Mouse (Mus musculus) heart, adult 2 months (tissue): ENCODE results near the gene Nanos3. TPM values are rescaled to one million over a fixed set of nuclear protein-coding genes. Genes with fewer than 3 reads are reported as not detected.
A peak's percentile ranks its signal among the peaks of the same experiment; 100 is the strongest.

Experiments used
- DNase-seq, 2 experiments: peaks; one replicate each; pipeline ENCODE4 v3.0.0; 2021
- H3K27ac ChIP-seq: fragments of 200-600 bp; 2 replicates; pipeline ENCODE4 v1.8.1; 2022
- H3K27me3 ChIP-seq: fragments of 200-500 bp; 2 replicates; pipeline ENCODE4 v1.6.1; 2012; ENCODE audit warnings: mild to moderate bottlenecking, low read length, inconsistent platforms, mixed read lengths; ENCODE audit not compliant: control insufficient read depth, insufficient read depth
- H3K36me3 ChIP-seq: fragments of 200-500 bp; 2 replicates; pipeline ENCODE4 v1.6.1; 2012; ENCODE audit warnings: low read length, inconsistent platforms; ENCODE audit not compliant: control insufficient read depth, insufficient read depth
- H3K4me1 ChIP-seq: fragments of 200-500 bp; 2 replicates; pipeline ENCODE4 v1.6.1; 2011; ENCODE audit warnings: low read length; ENCODE audit not compliant: control insufficient read depth, insufficient read depth
- H3K4me3 ChIP-seq: fragments of 200-600 bp; 2 replicates; pipeline ENCODE4 v1.8.1; 2022
- H3K79me2 ChIP-seq: fragments of 200-500 bp; replicated peaks from 2 replicates; pipeline ENCODE4 v1.6.1; 2012; ENCODE audit warnings: mild to moderate bottlenecking, inconsistent platforms, low read length, moderate library complexity, mixed read lengths; ENCODE audit not compliant: control insufficient read depth, insufficient read depth
- H3K9ac ChIP-seq: fragments of 200-500 bp; 2 replicates; pipeline ENCODE4 v1.6.1; 2012; ENCODE audit warnings: low read depth, mild to moderate bottlenecking, control low read depth, inconsistent platforms, low read length, mixed read lengths
- CTCF ChIP-seq: fragments of 200-600 bp; IDR thresholded peaks from 2 replicates; pipeline ENCODE4 v1.8.1; 2022; ENCODE audit warnings: antibody characterized with exemption, mild to moderate bottlenecking, moderate library complexity
- EP300 ChIP-seq: fragments of 200-500 bp; IDR thresholded peaks from 2 replicates; pipeline ENCODE4 v1.6.1; 2011; ENCODE audit warnings: low read depth, low read length, control low read depth; ENCODE audit not compliant: insufficient read depth
- POLR2A ChIP-seq: fragments of 200-500 bp; IDR thresholded peaks from 2 replicates; pipeline ENCODE4 v1.6.1; 2011; ENCODE audit warnings: mild to moderate bottlenecking, low read depth, low read length, control low read depth; ENCODE audit not compliant: insufficient read depth
- WGBS: fragments of 180-500 bp; shearing (Covaris S2); methylation state at CpG from one replicate; pipeline ENCODE4 v1.1.7; 2018; 5-methylcytosine and 5-hydroxymethylcytosine counted together
- intact Hi-C: fragments of 180-260 bp; cut with DNase I; formaldehyde crosslinking; loops from one replicate; pipeline ENCODE4 v1.15.1; 2025
- polyA plus RNA-seq: library from polyadenylated mRNA; depleted of rRNA; stranded (reverse); fragments of >200 nt; gene quantifications from 2 replicates; pipeline ENCODE4 v1.2.3, GENCODE M21; 2012
- total RNA-seq, 2 experiments: library from RNA; stranded (reverse); gene quantifications; 2 replicates each; pipeline ENCODE4 v1.2.3; 2021

Nanos3 gene
- total and polyA plus RNA-seq, 3 experiments = 0.61 to 1.9 TPM; not detected in 1

- no peak overlapping the region for H3K4me3 ChIP-seq
- intact Hi-C loops = no loop called here
- WGBS = 84% methylated on average over 6 of the region's 6 CpGs
- no peak for DNase-seq
- no peaks in the 10 kb centered on the region for H3K27me3 ChIP-seq
- H3K9ac ChIP-seq = no peak overlapping the region
- H3K36me3 ChIP-seq = no peaks in the 10 kb centered on the region
- H3K4me1 ChIP-seq = no peaks in the 10 kb centered on the region
- no peak for TF ChIP-seq EP300
- peak; percentile 36 for TF ChIP-seq CTCF
- no peak for TF ChIP-seq POLR2A
- no peak overlapping the region for H3K27ac ChIP-seq
- H3K79me2 ChIP-seq = no peaks in the 10 kb centered on the region
Measured at GRCm38 (mm10) chr8:84173861-84174260, 11.2 kb downstream of the Nanos3 start.

- DNase-seq = no peak
- Histone ChIP-seq H3K4me1 (no peaks in the 10 kb centered on the region), H3K27ac (no peak overlapping the region), H3K4me3 (no peak overlapping the region), H3K79me2 (no peaks in the 10 kb centered on the region), H3K9ac (no peak overlapping the region), H3K36me3 (no peaks in the 10 kb centered on the region), H3K27me3 (no peaks in the 10 kb centered on the region)
- TF ChIP-seq CTCF = no peak
- no peak for TF ChIP-seq POLR2A
- TF ChIP-seq EP300 = no peak
- WGBS = 81% methylated on average over 5 of the region's 5 CpGs
- intact Hi-C loops = no loop called here
Measured at GRCm38 (mm10) chr8:84170096-84170495, 14.9 kb downstream of the Nanos3 start.

GRCm38 (mm10) chr8:84167696-84168095 is 17.3 kb downstream of the Nanos3 start:
- TF ChIP-seq CTCF = no peak
- Histone ChIP-seq H3K4me1 (no peaks in the 10 kb centered on the region), H3K79me2 (no peaks in the 10 kb centered on the region), H3K27me3 (no peaks in the 10 kb centered on the region), H3K9ac (no peak overlapping the region), H3K36me3 (no peaks in the 10 kb centered on the region), H3K27ac (no peak overlapping the region), H3K4me3 (no peak overlapping the region)
- no peak for DNase-seq
- 89% methylated on average over 2 of the region's 2 CpGs for WGBS
- intact Hi-C loops = no loop called here

- no peak for DNase-seq
- H3K36me3 ChIP-seq = no peaks in the 10 kb centered on the region
- H3K79me2 ChIP-seq = no peaks in the 10 kb centered on the region
- no peaks in the 10 kb centered on the region for H3K27me3 ChIP-seq
- intact Hi-C loops = no loop called here
- H3K27ac ChIP-seq = no peak overlapping the region
- no peak for TF ChIP-seq POLR2A
- no peak for TF ChIP-seq CTCF
- TF ChIP-seq EP300 = no peak
- no peak overlapping the region for H3K9ac ChIP-seq
- no peak overlapping the region for H3K4me3 ChIP-seq
- WGBS = 94% methylated on average over 4 of the region's 4 CpGs
- no peaks in the 10 kb centered on the region for H3K4me1 ChIP-seq
Measured at GRCm38 (mm10) chr8:84157620-84158019, 27.4 kb downstream of the Nanos3 start.

- Histone ChIP-seq H3K9ac (no peak overlapping the region), H3K79me2 (no peaks in the 10 kb centered on the region), H3K36me3 (no peaks in the 10 kb centered on the region), H3K27ac (no peak overlapping the region), H3K27me3 (no peaks in the 10 kb centered on the region), H3K4me1 (peaks cover 6% of the 10 kb centered on the region), H3K4me3 (no peak overlapping the region)
- TF ChIP-seq EP300 (no peak), CTCF (no peak), POLR2A (no peak)
- 80% methylated on average over 3 of the region's 3 CpGs for WGBS
- no peak for DNase-seq
- intact Hi-C loops = loop anchor here (2.0 to 5.0 kb wide), 2 partner anchors 32 to 82 kb away; partner anchors contain the start of genes Gm10643 and Rfx1
Measured at GRCm38 (mm10) chr8:84149181-84149580, 35.8 kb downstream of the Nanos3 start.

GRCm38 (mm10) chr8:84148531-84148850 is 36.5 kb downstream of the Nanos3 start:
- Histone ChIP-seq H3K27ac (no peak overlapping the region; the same call in 1 of the 2 replicates), H3K36me3 (no peaks in the 10 kb centered on the region), H3K27me3 (no peaks in the 10 kb centered on the region), H3K9ac (no peak overlapping the region), H3K4me3 (peak overlapping the region; percentile 75; the same call in 1 of the 2 replicates), H3K79me2 (no peaks in the 10 kb centered on the region), H3K4me1 (peaks cover 6% of the 10 kb centered on the region)
- no peak for DNase-seq
- TF ChIP-seq POLR2A (no peak), CTCF (no peak), EP300 (no peak)
- 45% methylated on average over 5 of the region's 5 CpGs for WGBS
- intact Hi-C loops = loop anchor here (2.0 to 5.0 kb wide), 2 partner anchors 32 to 81 kb away; partner anchors contain the start of genes Gm10643 and Rfx1
